Mouse (Mus musculus) regulatory T cell (primary cell): ENCODE results near the gene Gbx2.

Source experiments
- in situ Hi-C: fragments of 300-600 bp; cut with MboI, MseI; formaldehyde crosslinking; loops from one replicate; pipeline ENCODE4 v1.15.1; 2025; ENCODE audit warnings: high pct_unique_total_duplicates

The Gbx2 gene

GRCm38 (mm10) chr1:89912392-89912791, 18.6 kb downstream of the Gbx2 start:
- in situ Hi-C loops: loop anchor here (25.0 kb wide), 1 partner anchor 1725 kb away; no protein-coding TSS in a partner anchor

GRCm38 (mm10) chr1:89909796-89910195, 21.2 kb downstream of the Gbx2 start:
- in situ Hi-C loops: loop anchor here (25.0 kb wide), 1 partner anchor 1722 kb away; no protein-coding TSS in a partner anchor

- in situ Hi-C loops: loop anchor here (25.0 kb wide), 1 partner anchor 1715 kb away; no protein-coding TSS in a partner anchor
These were observed 28.3 kb downstream of the Gbx2 start for GRCm38 (mm10) chr1:89902641-89903040.

GRCm38 (mm10) chr1:89902236-89902635, 28.7 kb downstream of the Gbx2 start:
- in situ Hi-C loops: loop anchor here (25.0 kb wide), 1 partner anchor 1715 kb away; no protein-coding TSS in a partner anchor

- in situ Hi-C loops: loop anchor here (25.0 kb wide), 1 partner anchor 1714 kb away; no protein-coding TSS in a partner anchor
These were observed 29.6 kb downstream of the Gbx2 start for GRCm38 (mm10) chr1:89901381-89901780.

GRCm38 (mm10) chr1:89899761-89900445, 31.1 kb downstream of the Gbx2 start:
- in situ Hi-C loops: loop anchor here (25.0 kb wide), 1 partner anchor 1713 kb away; no protein-coding TSS in a partner anchor

- in situ Hi-C loops: no loop called here
These were observed 31.9 kb downstream of the Gbx2 start for GRCm38 (mm10) chr1:89899036-89899435.

- in situ Hi-C loops: no loop called here
These were observed 35.2 kb downstream of the Gbx2 start for GRCm38 (mm10) chr1:89895801-89896200.

GRCm38 (mm10) chr1:89892281-89892680, 38.7 kb downstream of the Gbx2 start:
- in situ Hi-C loops: no loop called here

GRCm38 (mm10) chr1:89891400-89891799, 39.6 kb downstream of the Gbx2 start:
- in situ Hi-C loops: no loop called here

GRCm38 (mm10) chr1:89885696-89886095, 45.3 kb downstream of the Gbx2 start:
- in situ Hi-C loops: no loop called here

GRCm38 (mm10) chr1:89884335-89884734, 46.6 kb downstream of the Gbx2 start:
- in situ Hi-C loops: no loop called here

GRCm38 (mm10) chr1:89880834-89881233, 50.1 kb downstream of the Gbx2 start:
- in situ Hi-C loops: no loop called here

- in situ Hi-C loops: no loop called here
These were observed 50.8 kb downstream of the Gbx2 start for GRCm38 (mm10) chr1:89880193-89880592.

GRCm38 (mm10) chr1:89878496-89878895, 52.5 kb downstream of the Gbx2 start:
- in situ Hi-C loops: no loop called here
